Mouse (Mus musculus): Measurements from ENCODE around the gene Rgs8.

GRCm38 (mm10) chr1:153748549-153748948 is 95.7 kb downstream of the Rgs8 start:
- TF ChIP-seq POLR2A (IDR thresholded peaks at IDR 0.05; ENCODE audit: insufficient read depth, low read depth, low read length) (no peak), CTCF (IDR thresholded peaks at IDR 0.05) (no peak), EP300 (IDR thresholded peaks at IDR 0.05; ENCODE audit: insufficient read depth, low read depth, low read length) (no peak)
